Mouse (Mus musculus) midbrain, embryonic 11.5 days (tissue): ENCODE data around the gene Acad11. TPM values are rescaled to one million over a fixed set of nuclear protein-coding genes. Genes with fewer than 3 reads are reported as not detected.

Experiments used
- ATAC-seq: fragments of 200-750 bp; cut with Nextera tagmentation; 2 replicates; pipeline ENCODE4 v1.8.0; 2017; ENCODE audit warnings: moderate TSS enrichment, moderate library complexity; ENCODE audit not compliant: low FRiP score
- DNase-seq: peaks from one replicate; pipeline ENCODE4 v3.0.0; 2015; ENCODE audit warnings: low spot score; ENCODE audit errors: missing footprints
- H3K27ac ChIP-seq: fragments of 300-500 bp; sonication (generic); 2 replicates; pipeline ENCODE4 v1.5.1; 2014; ENCODE audit warnings: low read depth, low read length
- H3K27me3 ChIP-seq: fragments of 300-500 bp; sonication (generic); 2 replicates; pipeline ENCODE4 v1.6.1; 2014; ENCODE audit warnings: mild to moderate bottlenecking, low read length, moderate library complexity, mixed read lengths; ENCODE audit not compliant: control insufficient read depth, insufficient read depth
- H3K36me3 ChIP-seq: fragments of 300-500 bp; sonication (generic); 2 replicates; pipeline ENCODE4 v1.6.1; 2014; ENCODE audit warnings: mild to moderate bottlenecking, low read length, moderate library complexity, mixed read lengths; ENCODE audit not compliant: control insufficient read depth, insufficient read depth
- H3K4me1 ChIP-seq: fragments of 300-500 bp; sonication (generic); 2 replicates; pipeline ENCODE4 v1.6.1; 2014; ENCODE audit warnings: low read length; ENCODE audit not compliant: control insufficient read depth, insufficient read depth
- H3K4me2 ChIP-seq: fragments of 300-500 bp; sonication (generic); 2 replicates; pipeline ENCODE4 v1.6.1; 2014; ENCODE audit warnings: mild to moderate bottlenecking, moderate library complexity
- H3K4me3 ChIP-seq: fragments of 300-500 bp; sonication (generic); 2 replicates; pipeline ENCODE4 v1.5.1; 2014; ENCODE audit warnings: low read depth, low read length
- H3K9ac ChIP-seq: fragments of 300-500 bp; sonication (generic); 2 replicates; pipeline ENCODE4 v1.6.1; 2014; ENCODE audit warnings: low read length
- H3K9me3 ChIP-seq: fragments of 300-500 bp; sonication (generic); 2 replicates; pipeline ENCODE4 v1.6.1; 2016; ENCODE audit warnings: low read length; ENCODE audit not compliant: control insufficient read depth
- WGBS: fragments of 180-500 bp; shearing (Covaris S2); extraction: QIAGEN DNeasy Blood & Tissue Kit; methylation state at CpG from one replicate; pipeline ENCODE4 v1.1.7; 2014; 5-methylcytosine and 5-hydroxymethylcytosine counted together
- polyA plus RNA-seq: library from polyadenylated mRNA; unstranded; fragments of >200 nt; fragmentation: Nextera tagmentation; extraction: Ambion mirVana; gene quantifications from 2 replicates; pipeline ENCODE4 v1.2.1, GENCODE M21; 2014

Gene Acad11
- polyA plus RNA-seq, 1 experiment from 2014 or later: 7.8 TPM

- Histone ChIP-seq H3K4me1 (no peaks in the 10 kb centered on the region), H3K4me2 (no peak overlapping the region), H3K27me3 (no peaks in the 10 kb centered on the region), H3K36me3 (peaks cover 6% of the 10 kb centered on the region), H3K9ac (no peak overlapping the region), H3K27ac (no peak overlapping the region), H3K4me3 (no peak overlapping the region), H3K9me3 (no peaks in the 10 kb centered on the region)
- DNase-seq (no peak), ATAC-seq (no peak)
- 92% methylated on average over 7 of the region's 7 CpGs for WGBS
Measured at GRCm38 (mm10) chr9:104148969-104149368, 85.8 kb downstream of the Acad11 start.

DNA sequence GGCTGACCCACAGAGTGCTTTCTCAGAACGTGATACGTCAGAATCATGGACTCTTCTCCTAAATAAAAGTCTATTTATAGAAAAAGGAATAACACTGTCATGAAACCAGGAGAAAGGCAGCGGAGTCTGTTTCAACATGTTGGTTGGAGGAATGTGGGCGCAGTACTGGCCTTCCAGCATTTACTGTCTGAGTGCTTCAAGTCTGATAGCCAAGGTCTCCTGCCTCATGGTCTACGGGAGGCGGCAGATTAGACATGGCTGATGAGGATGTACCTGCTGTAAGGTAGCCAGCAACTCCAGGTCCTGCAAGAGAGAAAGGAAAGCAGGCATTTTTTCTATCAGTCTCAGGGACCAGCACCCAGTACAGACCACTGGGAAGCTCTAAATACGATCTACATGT is 88.9 kb downstream of the Acad11 start:
- 97% methylated on average over 7 of the region's 7 CpGs for WGBS
- Histone ChIP-seq H3K4me1 (no peaks in the 10 kb centered on the region), H3K36me3 (peaks cover 8% of the 10 kb centered on the region), H3K9me3 (no peaks in the 10 kb centered on the region), H3K4me2 (no peak overlapping the region), H3K27me3 (no peaks in the 10 kb centered on the region), H3K4me3 (no peak overlapping the region), H3K27ac (no peak overlapping the region), H3K9ac (no peak overlapping the region)
- ATAC-seq (no peak), DNase-seq (no peak)

GRCm38 (mm10) chr9:104155100-104155715 is 92.0 kb downstream of the Acad11 start:
- peaks cover 12% of the 10 kb centered on the region for H3K36me3 ChIP-seq

GRCm38 (mm10) chr9:104156506-104156905 is 93.3 kb downstream of the Acad11 start:
- H3K27ac ChIP-seq: no peak overlapping the region
- no peak overlapping the region for H3K4me2 ChIP-seq
- ATAC-seq (no peak), DNase-seq (no peak)
- no peak overlapping the region for H3K4me3 ChIP-seq
- H3K36me3 ChIP-seq: peaks cover 14% of the 10 kb centered on the region
- H3K9me3 ChIP-seq: no peaks in the 10 kb centered on the region
- 95% methylated on average over 8 of the region's 8 CpGs for WGBS
- H3K27me3 ChIP-seq: no peaks in the 10 kb centered on the region
- no peak overlapping the region for H3K9ac ChIP-seq
- H3K4me1 ChIP-seq: no peaks in the 10 kb centered on the region

More at GRCm38 (mm10) chr9:104155100-104155715, 92.0 kb downstream of the Acad11 start:
- no peak for DNase-seq
- no peaks in the 10 kb centered on the region for H3K27me3 ChIP-seq
- no peak overlapping the region for H3K27ac ChIP-seq
- no peak overlapping the region for H3K4me3 ChIP-seq
- no peaks in the 10 kb centered on the region for H3K4me1 ChIP-seq
- no peak overlapping the region for H3K9ac ChIP-seq
- no peaks in the 10 kb centered on the region for H3K9me3 ChIP-seq
- WGBS: 96% methylated on average over 14 of the region's 14 CpGs
- H3K4me2 ChIP-seq: no peak overlapping the region
- ATAC-seq: no peak

GRCm38 (mm10) chr9:104157291-104157690 is 94.1 kb downstream of the Acad11 start:
- DNase-seq: no peak
- 97% methylated on average over 7 of the region's 7 CpGs for WGBS
- Histone ChIP-seq H3K36me3 (peaks cover 19% of the 10 kb centered on the region), H3K4me3 (no peak overlapping the region), H3K27me3 (no peaks in the 10 kb centered on the region), H3K27ac (no peak overlapping the region), H3K9me3 (no peaks in the 10 kb centered on the region), H3K4me1 (no peaks in the 10 kb centered on the region), H3K9ac (no peak overlapping the region), H3K4me2 (no peak overlapping the region)
- ATAC-seq: no peak

- peaks cover 23% of the 10 kb centered on the region for H3K36me3 ChIP-seq
- H3K4me2 ChIP-seq: no peak overlapping the region
- H3K27ac ChIP-seq: no peak overlapping the region
- DNase-seq: no peak
- H3K9ac ChIP-seq: no peak overlapping the region
- no peak for ATAC-seq
- H3K27me3 ChIP-seq: no peaks in the 10 kb centered on the region
- no peaks in the 10 kb centered on the region for H3K4me1 ChIP-seq
- H3K9me3 ChIP-seq: no peaks in the 10 kb centered on the region
- WGBS: 89% methylated on average over 7 of the region's 7 CpGs
- no peak overlapping the region for H3K4me3 ChIP-seq
Measured at GRCm38 (mm10) chr9:104161117-104161516, 97.9 kb downstream of the Acad11 start.

- Histone ChIP-seq H3K4me3 (no peak overlapping the region), H3K9me3 (no peaks in the 10 kb centered on the region), H3K27ac (no peak overlapping the region), H3K36me3 (peaks cover 28% of the 10 kb centered on the region), H3K27me3 (no peaks in the 10 kb centered on the region), H3K4me1 (no peaks in the 10 kb centered on the region), H3K4me2 (no peak overlapping the region), H3K9ac (no peak overlapping the region)
- 89% methylated on average over 5 of the region's 5 CpGs for WGBS
- no peak for DNase-seq
- ATAC-seq: no peak
Measured at GRCm38 (mm10) chr9:104164194-104164593, 101.0 kb downstream of the Acad11 start.

GRCm38 (mm10) chr9:104165926-104166325 is 102.7 kb downstream of the Acad11 start:
- ATAC-seq: no peak
- H3K4me3 ChIP-seq: no peak overlapping the region
- H3K36me3 ChIP-seq: peaks cover 32% of the 10 kb centered on the region
- H3K27ac ChIP-seq: no peak overlapping the region
- H3K9ac ChIP-seq: no peak overlapping the region
- no peaks in the 10 kb centered on the region for H3K9me3 ChIP-seq
- H3K27me3 ChIP-seq: no peaks in the 10 kb centered on the region
- no peak overlapping the region for H3K4me2 ChIP-seq
- WGBS: 93% methylated on average over 5 of the region's 5 CpGs
- H3K4me1 ChIP-seq: no peaks in the 10 kb centered on the region
- DNase-seq: no peak

GRCm38 (mm10) chr9:104169986-104170385 is 106.8 kb downstream of the Acad11 start:
- Histone ChIP-seq H3K4me3 (no peak overlapping the region), H3K36me3 (peaks cover 18% of the 10 kb centered on the region), H3K9me3 (no peaks in the 10 kb centered on the region), H3K4me2 (no peak overlapping the region), H3K27ac (no peak overlapping the region), H3K9ac (no peak overlapping the region), H3K27me3 (no peaks in the 10 kb centered on the region), H3K4me1 (no peaks in the 10 kb centered on the region)
- 94% methylated on average over 10 of the region's 10 CpGs for WGBS
- DNase-seq: no peak
- no peak for ATAC-seq
